Mouse (Mus musculus) Muller cell, postnatal 12 days (primary cell): ENCODE measurements around the gene H2al1i.
"Not testable (repeated sequence)": the region's sequence is repeated elsewhere in the genome, so short reads cannot be mapped to it uniquely, and the experiment has no call there.

Source experiments
- DNase-seq: peaks from one replicate; pipeline ENCODE4 v3.0.0-alpha.2; 2015; ENCODE audit errors: inconsistent ontology term

H2al1i gene

GRCm38 (mm10) chrX:11324359-11324758 is at the start of gene H2al1i:
TSS of gene H2al1i (plus strand) at chrX:11324659.
- not testable (repeated sequence) for DNase-seq

- no peak for DNase-seq
These were observed 47.4 kb upstream of the H2al1i start for GRCm38 (mm10) chrX:11277083-11277482.

DNA sequence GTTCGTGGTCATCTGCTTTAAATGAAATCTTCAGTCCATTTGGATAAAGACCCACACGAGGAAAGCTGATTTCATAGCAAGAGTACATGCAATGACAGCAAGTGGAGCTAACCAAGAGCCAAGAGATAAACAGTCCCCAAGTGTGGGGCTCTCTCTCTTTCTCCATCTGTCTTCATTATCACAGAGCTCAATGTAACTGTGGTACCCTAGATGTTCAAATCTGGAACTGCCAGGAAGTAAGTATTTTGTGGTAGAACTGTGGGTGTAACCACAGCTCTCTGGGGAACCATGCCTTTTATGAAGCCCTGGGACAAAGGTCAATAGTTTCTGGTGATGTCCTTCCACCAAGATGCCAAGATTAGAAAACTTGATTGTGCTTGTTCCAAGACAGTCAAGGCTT is 43.7 kb upstream of the H2al1i start:
- DNase-seq = no peak

DNA sequence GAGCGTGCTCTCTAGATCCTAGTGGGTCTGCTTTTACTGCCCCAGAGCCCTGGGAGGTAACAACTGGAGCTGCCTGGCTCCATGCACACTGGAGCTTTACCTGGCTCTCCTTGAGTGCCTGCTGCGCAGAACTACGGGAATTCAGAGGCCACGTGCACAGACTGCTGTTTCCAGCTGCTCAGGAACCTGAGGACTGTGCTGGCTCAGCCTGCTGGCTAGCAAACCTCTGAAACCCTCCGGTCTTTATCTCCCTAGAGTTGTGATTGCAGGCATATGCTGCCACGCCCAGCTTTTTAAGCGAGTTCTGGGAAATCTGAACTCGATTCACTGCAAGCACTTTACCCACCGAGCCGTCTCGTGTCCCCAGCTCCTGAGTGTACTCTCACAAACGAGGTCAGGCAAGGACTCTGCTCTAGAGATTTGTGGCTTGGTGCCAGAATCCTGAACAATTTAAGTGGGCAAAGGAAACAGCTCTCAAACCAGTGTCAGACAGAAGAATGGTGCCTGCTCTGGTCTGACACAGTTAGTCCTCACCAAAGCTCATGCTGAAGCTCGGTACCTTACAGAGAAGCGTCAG is 36.1 kb upstream of the H2al1i start:
- DNase-seq = peak; percentile 5

- no peak for DNase-seq
These were observed 35.2 kb upstream of the H2al1i start for GRCm38 (mm10) chrX:11289244-11289643.

DNA sequence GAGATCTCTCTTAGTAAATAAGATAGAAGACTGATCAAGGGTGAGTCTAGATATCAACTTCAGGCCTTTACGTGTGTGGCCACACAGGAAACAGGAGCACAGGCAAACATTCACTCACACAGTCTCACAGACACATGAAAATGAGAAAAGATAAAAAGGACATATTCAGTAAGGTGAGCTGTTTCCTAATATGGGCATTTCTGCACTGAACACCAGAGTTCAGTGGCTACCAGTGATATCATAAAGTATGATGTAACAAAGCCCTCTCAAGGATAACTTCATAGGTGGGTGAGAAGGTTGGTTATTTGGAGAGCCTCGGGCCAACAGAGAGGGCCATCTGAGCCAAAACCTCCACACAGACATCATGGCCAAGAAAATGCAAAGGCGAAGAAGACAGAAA is 25.5 kb upstream of the H2al1i start, which contains the start of gene H2al1a:
Gene H2al1a (plus strand): TSS at position 301 of the 400 bp plus-strand sequence.
- not testable (repeated sequence) for DNase-seq

- DNase-seq = not testable (repeated sequence)
These were observed 22.3 kb upstream of the H2al1i start, which contains the start of gene H2al1b for GRCm38 (mm10) chrX:11302132-11302531. TSS of gene H2al1b (plus strand) at chrX:11302432.

- DNase-seq = not testable (repeated sequence)
These were observed 19.1 kb upstream of the H2al1i start, which contains the start of gene H2al1c for GRCm38 (mm10) chrX:11305355-11305754. TSS of gene H2al1c (plus strand) at chrX:11305655.

DNA sequence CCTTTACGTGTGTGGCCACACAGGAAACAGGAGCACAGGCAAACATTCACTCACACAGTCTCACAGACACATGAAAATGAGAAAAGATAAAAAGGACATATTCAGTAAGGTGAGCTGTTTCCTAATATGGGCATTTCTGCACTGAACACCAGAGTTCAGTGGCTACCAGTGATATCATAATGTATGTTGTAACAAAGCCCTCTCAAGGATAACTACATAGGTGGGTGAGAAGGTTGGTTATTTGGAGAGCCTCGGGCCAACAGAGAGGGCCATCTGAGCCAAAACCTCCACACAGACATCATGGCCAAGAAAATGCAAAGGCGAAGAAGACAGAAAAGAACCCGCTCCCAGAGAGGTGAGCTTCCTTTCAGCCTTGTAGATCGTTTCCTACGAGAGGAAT is 15.9 kb upstream of the H2al1i start, which contains the start of gene H2al1d:
Gene H2al1d (plus strand): TSS at position 301 of the 400 bp plus-strand sequence.
- not testable (repeated sequence) for DNase-seq

GRCm38 (mm10) chrX:11311634-11312033 is 12.8 kb upstream of the H2al1i start, which contains the start of gene H2al1e:
TSS of gene H2al1e (plus strand) at chrX:11311934.
- DNase-seq = not testable (repeated sequence)

GRCm38 (mm10) chrX:11314858-11315257 is 9.6 kb upstream of the H2al1i start, which contains the start of gene H2al1f:
TSS of gene H2al1f (plus strand) at chrX:11315158.
- DNase-seq = not testable (repeated sequence)

GRCm38 (mm10) chrX:11317956-11318355 is 6.5 kb upstream of the H2al1i start, which contains the start of gene H2al1g:
TSS of gene H2al1g (plus strand) at chrX:11318256.
- DNase-seq = not testable (repeated sequence)

DNA sequence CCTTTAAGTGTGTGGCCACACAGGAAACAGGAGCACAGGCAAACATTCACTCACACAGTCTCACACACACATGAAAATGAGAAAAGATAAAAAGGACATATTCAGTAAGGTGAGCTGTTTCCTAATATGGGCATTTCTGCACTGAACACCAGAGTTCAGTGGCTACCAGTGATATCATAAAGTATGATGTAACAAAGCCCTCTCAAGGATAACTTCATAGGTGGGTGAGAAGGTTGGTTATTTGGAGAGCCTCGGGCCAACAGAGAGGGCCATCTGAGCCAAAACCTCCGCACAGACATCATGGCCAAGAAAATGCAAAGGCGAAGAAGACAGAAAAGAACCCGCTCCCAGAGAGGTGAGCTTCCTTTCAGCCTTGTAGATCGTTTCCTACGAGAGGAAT is 3.3 kb upstream of the H2al1i start, which contains the start of gene H2al1h:
Gene H2al1h (plus strand): TSS at position 301 of the 400 bp plus-strand sequence.
- DNase-seq = not testable (repeated sequence)

DNA sequence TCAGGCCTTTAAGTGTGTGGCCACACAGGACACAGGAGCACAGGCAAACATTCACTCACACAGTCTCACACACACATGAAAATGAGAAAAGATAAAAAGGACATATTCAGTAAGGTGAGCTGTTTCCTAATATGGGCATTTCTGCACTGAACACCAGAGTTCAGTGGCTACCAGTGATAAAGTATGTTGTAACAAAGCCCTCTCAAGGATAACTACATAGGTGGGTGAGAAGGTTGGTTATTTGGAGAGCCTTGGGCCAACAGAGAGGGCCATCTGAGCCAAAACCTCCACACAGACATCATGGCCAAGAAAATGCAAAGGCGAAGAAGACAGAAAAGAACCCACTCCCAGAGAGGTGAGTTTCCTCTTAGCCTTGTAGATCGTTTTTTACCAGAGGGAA is 3.1 kb downstream of the H2al1i start, which contains the start of gene H2al1j:
Gene H2al1j (plus strand): TSS at position 301 of the 400 bp plus-strand sequence.
- not testable (repeated sequence) for DNase-seq

- DNase-seq = no peak
These were observed 21.3 kb downstream of the H2al1i start for GRCm38 (mm10) chrX:11345762-11346161.

DNA sequence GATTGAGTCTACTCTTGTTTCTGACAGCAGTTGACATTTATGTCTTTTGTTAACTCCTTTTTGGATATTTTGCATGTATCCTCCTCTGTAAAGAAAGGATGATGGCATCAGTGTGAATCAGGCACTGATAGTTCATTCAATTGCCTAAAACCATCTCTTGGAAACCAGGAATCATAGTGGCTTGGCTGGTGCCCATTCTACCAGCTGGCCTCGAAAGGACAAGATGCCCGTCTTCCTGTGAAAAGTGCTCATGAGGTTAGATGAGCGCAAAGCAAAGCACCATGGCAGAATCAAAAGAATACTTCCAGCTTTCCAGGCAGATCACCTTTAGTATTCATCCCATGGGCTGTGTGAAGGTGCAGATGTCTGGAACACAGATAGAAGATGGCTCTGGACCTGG is 22.3 kb downstream of the H2al1i start:
- no peak for DNase-seq

- DNase-seq = no peak
These were observed 36.4 kb downstream of the H2al1i start for GRCm38 (mm10) chrX:11360823-11361222.

- no peak for DNase-seq
These were observed 36.8 kb downstream of the H2al1i start for GRCm38 (mm10) chrX:11361261-11361660.

GRCm38 (mm10) chrX:11363890-11364289 is 39.4 kb downstream of the H2al1i start:
- no peak for DNase-seq

DNA sequence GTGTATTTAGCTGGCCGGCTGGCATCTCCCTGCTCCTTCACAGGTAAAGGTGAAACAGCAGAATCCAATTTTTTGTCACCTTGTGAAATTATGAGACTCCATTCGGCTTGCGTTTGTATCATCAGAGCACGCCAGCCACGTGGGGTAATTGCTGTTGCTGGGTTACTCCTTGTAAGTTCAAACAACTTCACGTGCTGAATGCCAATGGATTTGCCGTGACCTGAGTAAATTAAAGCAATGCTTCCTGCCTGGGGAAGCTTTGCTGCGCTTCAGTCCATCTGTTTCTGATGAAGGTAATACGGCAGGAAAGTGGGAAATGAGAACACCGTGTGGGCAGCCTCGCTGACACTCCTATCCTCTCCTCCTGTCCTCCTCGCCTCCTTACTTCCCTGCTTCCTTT is 40.7 kb downstream of the H2al1i start:
- DNase-seq = no peak
